Mouse (Mus musculus) heart, embryonic 16.5 days (tissue): ENCODE data around the gene Olfr591. TPM values are rescaled to one million over a fixed set of nuclear protein-coding genes. Genes with fewer than 3 reads are reported as not detected.

Experiments used
- ATAC-seq: fragments of 200-750 bp; cut with Nextera tagmentation; replicated peaks from 2 replicates; pipeline ENCODE4 v1.8.0; 2017; ENCODE audit warnings: moderate number of reproducible peaks; ENCODE audit not compliant: insufficient read depth, low FRiP score; ENCODE audit errors: extremely low read depth
- H3K27ac ChIP-seq: fragments of 300-500 bp; sonication (generic); 2 replicates; pipeline ENCODE4 v1.5.1; 2014; ENCODE audit warnings: mild to moderate bottlenecking, low read length, control low read depth, moderate library complexity
- H3K27me3 ChIP-seq: fragments of 300-500 bp; sonication (generic); 2 replicates; pipeline ENCODE4 v1.6.1; 2014; ENCODE audit warnings: low read length, mixed read lengths; ENCODE audit not compliant: control insufficient read depth, insufficient read depth
- H3K36me3 ChIP-seq: fragments of 300-500 bp; sonication (generic); 2 replicates; pipeline ENCODE4 v1.6.1; 2014; ENCODE audit not compliant: control insufficient read depth, insufficient read depth
- H3K4me1 ChIP-seq: fragments of 300-500 bp; sonication (generic); 2 replicates; pipeline ENCODE4 v1.6.1; 2014; ENCODE audit warnings: low read length, mixed read lengths; ENCODE audit not compliant: control insufficient read depth, insufficient read depth
- H3K4me2 ChIP-seq: fragments of 300-500 bp; sonication (generic); 2 replicates; pipeline ENCODE4 v1.6.1; 2014; ENCODE audit warnings: low read depth, mild to moderate bottlenecking, control low read depth, low read length
- H3K4me3 ChIP-seq: fragments of 300-500 bp; sonication (generic); 2 replicates; pipeline ENCODE4 v1.5.1; 2014; ENCODE audit warnings: mild to moderate bottlenecking, control low read depth, low read length
- H3K9ac ChIP-seq: fragments of 300-500 bp; sonication (generic); 2 replicates; pipeline ENCODE4 v1.6.1; 2014; ENCODE audit warnings: low read length, control low read depth
- H3K9me3 ChIP-seq: fragments of 300-500 bp; sonication (generic); replicated peaks from 2 replicates; pipeline ENCODE4 v1.6.1; 2016; ENCODE audit warnings: low read length; ENCODE audit not compliant: control insufficient read depth
- WGBS: fragments of 180-500 bp; shearing (Covaris S2); extraction: QIAGEN DNeasy Blood & Tissue Kit; methylation state at CpG from one replicate; pipeline ENCODE4 v1.1.7; 2014; 5-methylcytosine and 5-hydroxymethylcytosine counted together
- polyA plus RNA-seq: library from polyadenylated mRNA; unstranded; fragments of >200 nt; fragmentation: Nextera tagmentation; extraction: Ambion mirVana; gene quantifications from 2 replicates; pipeline ENCODE4 v1.2.1, GENCODE M21; 2015

The Olfr591 gene
- polyA plus RNA-seq, 1 experiment from 2014 or later, result not detected

DNA sequence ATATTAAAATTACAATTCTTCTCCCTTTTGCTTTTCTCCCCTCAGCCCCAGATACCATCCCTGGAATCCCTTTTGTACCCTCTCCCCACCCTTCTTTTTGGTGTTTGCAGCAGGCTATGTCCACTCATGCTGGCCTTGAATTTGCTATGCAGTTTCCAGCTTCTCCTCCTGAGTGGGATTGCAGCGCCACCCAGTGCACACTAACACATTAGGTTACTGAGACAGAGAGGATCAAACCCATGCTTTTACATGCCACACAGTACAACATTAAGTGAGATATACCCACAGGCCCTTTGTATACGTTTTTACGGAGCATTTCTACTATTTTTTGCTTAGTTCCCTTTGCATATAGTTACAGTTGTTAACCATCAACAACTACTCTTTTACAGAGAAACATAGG lies 58.7 kb downstream of the Olfr591 start:
- H3K4me1 ChIP-seq, result no peaks in the 10 kb centered on the region
- H3K4me2 ChIP-seq, result no peak overlapping the region
- H3K27ac ChIP-seq, result no peak overlapping the region
- ATAC-seq, result no peak
- 35% methylated on average over 3 of the region's 3 CpGs for WGBS
- no peaks in the 10 kb centered on the region for H3K36me3 ChIP-seq
- H3K27me3 ChIP-seq, result no peaks in the 10 kb centered on the region
- no peaks in the 10 kb centered on the region for H3K9me3 ChIP-seq
- no peak overlapping the region for H3K4me3 ChIP-seq
- H3K9ac ChIP-seq, result no peak overlapping the region

Other genes with a start within 250 kb of the Olfr591 start
- not detected in 2 replicates for gene Olfr573-ps1, start 235.8 kb downstream of the Olfr591 start, polyA plus RNA-seq
- gene Olfr574, start 229.9 kb downstream of the Olfr591 start, polyA plus RNA-seq, result not detected in 2 replicates
- not detected in 2 replicates for gene Olfr575, start 219.6 kb downstream of the Olfr591 start, polyA plus RNA-seq
- gene Olfr576, start 215.7 kb downstream of the Olfr591 start, polyA plus RNA-seq, result not detected in 2 replicates
- gene Olfr577, start 202.4 kb downstream of the Olfr591 start, polyA plus RNA-seq, result not detected in 2 replicates
- gene Olfr578, start 189.0 kb downstream of the Olfr591 start, polyA plus RNA-seq, result not detected in 2 replicates
- not detected in 2 replicates for gene Olfr582, start 140.3 kb downstream of the Olfr591 start, polyA plus RNA-seq
- not detected in 2 replicates for gene Olfr583, start 127.0 kb downstream of the Olfr591 start, polyA plus RNA-seq
- gene Olfr584, start 96.5 kb downstream of the Olfr591 start, polyA plus RNA-seq, result not detected in 2 replicates
- not detected in 2 replicates for gene Olfr585, start 80.6 kb downstream of the Olfr591 start, polyA plus RNA-seq
- not detected in 2 replicates for gene Olfr586, start 52.7 kb downstream of the Olfr591 start, polyA plus RNA-seq
- gene Olfr588-ps1, start 37.5 kb downstream of the Olfr591 start, polyA plus RNA-seq, result not detected in 2 replicates
- not detected in 2 replicates for gene Olfr589, start 22.0 kb downstream of the Olfr591 start, polyA plus RNA-seq
- gene Olfr592, start 6.5 kb upstream of the Olfr591 start, polyA plus RNA-seq, result not detected in 2 replicates
- not detected in 2 replicates for gene Olfr593, start 33.5 kb upstream of the Olfr591 start, polyA plus RNA-seq
- gene Olfr594, start 38.7 kb upstream of the Olfr591 start, polyA plus RNA-seq, result not detected in 2 replicates
- not detected in 2 replicates for gene Usp17ld, start 74.2 kb upstream of the Olfr591 start, polyA plus RNA-seq
- not detected in 2 replicates for gene Olfr596, start 127.3 kb upstream of the Olfr591 start, polyA plus RNA-seq
- not detected in 2 replicates for gene Olfr597, start 138.0 kb upstream of the Olfr591 start, polyA plus RNA-seq
- gene Olfr598, start 145.2 kb upstream of the Olfr591 start, polyA plus RNA-seq, result not detected in 2 replicates
- not detected in 2 replicates for gene Olfr599, start 157.6 kb upstream of the Olfr591 start, polyA plus RNA-seq
- gene Olfr600, start 171.3 kb upstream of the Olfr591 start, polyA plus RNA-seq, result not detected in 2 replicates
- gene Olfr601, start 184.3 kb upstream of the Olfr591 start, polyA plus RNA-seq, result not detected in 2 replicates
- gene Olfr603, start 207.8 kb upstream of the Olfr591 start, polyA plus RNA-seq, result not detected in 2 replicates
- gene Usp17lc, start 236.7 kb upstream of the Olfr591 start, polyA plus RNA-seq, result not detected in 2 replicates